Mouse (Mus musculus) spleen, embryonic (tissue): ENCODE data around the gene Zfp385b.

Experiments used
- CTCF ChIA-PET: fragments of 350-600 bp; sonication (Branson Sonifier 250); formaldehyde crosslinking; loops from one replicate; lab custom pipeline; 2022; lab: Charles Lee

The Zfp385b gene

DNA sequence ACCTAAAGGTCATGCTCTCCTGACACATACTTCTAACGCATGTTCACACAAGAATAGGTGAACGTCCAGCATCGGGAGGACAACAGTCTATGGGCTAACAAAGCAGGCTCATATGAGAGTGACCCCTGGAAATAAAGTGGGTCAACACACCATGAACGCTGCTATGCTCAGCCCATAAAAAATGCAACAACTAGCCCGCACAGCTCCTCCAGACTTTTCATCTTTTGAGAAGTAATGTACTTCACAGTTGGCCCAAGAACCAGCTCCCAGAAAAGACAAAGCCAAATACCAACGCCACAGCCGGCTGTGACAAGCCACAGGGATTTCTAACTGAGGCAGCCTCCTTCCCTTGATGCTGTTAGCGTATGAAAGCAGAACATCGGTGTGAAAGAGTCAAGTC is 112.3 kb downstream of the Zfp385b start:
- CTCF ChIA-PET, result no interaction called here

DNA sequence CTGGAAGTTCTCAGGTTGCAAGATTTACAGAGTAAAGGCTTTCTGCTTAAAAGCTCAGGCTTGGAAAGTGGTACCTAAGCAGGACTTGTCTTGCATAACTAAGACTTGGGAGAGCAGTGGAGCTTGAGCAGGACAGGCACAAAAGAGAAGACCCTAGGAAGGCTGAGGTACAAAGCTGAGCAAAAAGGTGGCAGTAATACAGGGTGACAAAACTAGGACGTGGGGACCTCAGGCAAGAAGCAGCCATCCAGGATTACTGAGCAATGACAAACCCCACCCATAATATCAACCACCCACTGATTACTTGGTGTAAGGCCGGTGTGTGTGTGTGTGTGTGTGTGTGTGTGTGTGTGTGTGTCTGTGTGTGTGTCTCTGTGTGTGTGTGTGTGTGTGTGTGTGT is 114.0 kb downstream of the Zfp385b start:
- CTCF ChIA-PET, result no interaction called here

DNA sequence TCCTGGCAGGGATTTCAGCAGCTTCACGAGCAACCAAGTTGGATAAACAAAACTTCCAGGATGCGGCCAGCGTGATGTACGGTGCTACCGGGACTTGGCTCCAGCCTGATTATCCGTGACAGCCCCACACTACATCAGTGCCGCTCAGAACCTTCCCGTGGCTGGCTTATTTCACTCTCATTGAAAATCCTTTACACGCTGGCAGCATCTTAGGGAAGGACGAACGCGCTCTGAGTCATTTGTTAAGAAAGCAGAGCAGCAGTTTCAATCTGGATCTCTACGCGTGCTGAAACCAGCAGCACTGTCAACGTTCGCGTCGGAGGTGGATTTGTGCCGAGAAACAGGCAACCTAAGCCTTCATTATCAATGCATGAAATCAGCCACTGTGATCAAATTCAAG is 116.4 kb downstream of the Zfp385b start:
- CTCF ChIA-PET, result no interaction called here

DNA sequence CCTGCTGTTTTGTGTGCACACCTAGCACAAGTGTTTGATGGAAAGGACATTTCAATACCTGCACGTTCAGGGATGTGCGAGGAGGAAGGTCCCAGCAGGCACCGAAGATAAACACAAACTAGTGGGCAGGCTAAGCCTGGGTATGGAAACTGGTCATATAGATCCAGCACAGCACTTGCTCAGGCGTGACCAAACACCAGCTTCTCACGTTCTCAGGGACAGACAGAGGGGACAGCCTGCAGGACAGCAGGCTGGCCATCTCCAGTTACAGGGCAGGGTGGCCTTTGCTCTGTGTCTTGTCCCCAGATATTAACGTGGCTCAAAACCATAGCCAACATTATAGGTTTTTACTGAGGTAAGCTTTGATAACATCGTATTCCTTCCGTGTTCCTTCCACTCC is 128.3 kb downstream of the Zfp385b start:
- CTCF ChIA-PET, result no interaction called here

DNA sequence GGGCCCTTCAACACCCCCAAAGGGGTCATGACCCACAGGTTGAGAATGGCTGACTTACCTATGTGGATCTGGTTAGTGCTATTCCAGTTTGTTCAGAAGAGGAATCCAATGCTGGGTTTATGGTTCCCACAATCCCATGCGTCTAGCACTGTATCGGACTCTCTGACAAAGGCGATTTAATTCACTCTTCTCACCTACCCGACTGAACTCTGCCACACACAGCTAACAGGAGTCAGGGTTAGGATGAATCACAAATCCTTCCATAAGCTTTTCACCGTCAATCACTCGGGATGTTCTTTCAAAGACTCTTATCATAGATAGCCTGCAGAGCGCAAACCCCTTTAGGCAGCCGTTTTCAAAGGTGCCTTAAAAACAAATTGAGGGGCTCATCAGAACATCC is 129.1 kb downstream of the Zfp385b start:
- CTCF ChIA-PET, result no interaction called here

DNA sequence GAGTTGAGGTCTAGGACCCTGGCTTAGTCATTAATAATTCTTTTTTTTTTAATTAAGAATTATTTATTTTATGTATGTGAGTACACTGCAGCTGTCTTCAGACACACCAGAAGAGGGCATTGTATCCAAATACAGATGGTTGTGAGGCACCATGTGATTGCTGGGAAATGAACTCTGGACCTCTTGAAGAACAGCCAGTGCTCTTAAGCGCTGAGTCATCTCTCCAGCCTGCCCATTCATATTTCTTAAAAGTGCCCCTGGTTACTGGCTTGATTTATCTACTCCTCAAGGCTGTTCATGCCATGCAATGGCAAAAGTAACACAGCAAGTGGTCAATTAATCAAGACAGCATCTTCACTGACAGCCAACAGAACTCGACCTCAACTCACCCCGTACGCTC is 130.8 kb downstream of the Zfp385b start:
- CTCF ChIA-PET, result no interaction called here

DNA sequence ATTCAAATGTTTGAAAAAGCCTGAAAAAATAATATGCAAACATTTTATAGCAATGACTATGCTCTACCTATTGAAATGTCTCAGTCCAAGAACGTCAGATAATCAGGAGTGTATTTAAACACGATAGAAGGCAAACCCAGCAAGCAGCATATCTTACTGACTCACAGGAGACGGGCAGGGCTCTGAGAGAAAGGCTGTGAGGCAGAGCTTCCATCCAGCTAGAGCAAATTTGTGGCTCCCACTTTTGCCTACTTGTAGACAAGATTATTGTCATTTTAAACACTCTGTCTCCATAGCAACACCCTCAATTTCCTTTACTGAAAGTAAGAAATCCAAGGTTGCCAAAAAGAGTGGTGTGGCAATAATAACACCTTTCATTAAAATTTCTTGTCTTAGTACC is 135.4 kb downstream of the Zfp385b start:
- CTCF ChIA-PET, result no interaction called here

DNA sequence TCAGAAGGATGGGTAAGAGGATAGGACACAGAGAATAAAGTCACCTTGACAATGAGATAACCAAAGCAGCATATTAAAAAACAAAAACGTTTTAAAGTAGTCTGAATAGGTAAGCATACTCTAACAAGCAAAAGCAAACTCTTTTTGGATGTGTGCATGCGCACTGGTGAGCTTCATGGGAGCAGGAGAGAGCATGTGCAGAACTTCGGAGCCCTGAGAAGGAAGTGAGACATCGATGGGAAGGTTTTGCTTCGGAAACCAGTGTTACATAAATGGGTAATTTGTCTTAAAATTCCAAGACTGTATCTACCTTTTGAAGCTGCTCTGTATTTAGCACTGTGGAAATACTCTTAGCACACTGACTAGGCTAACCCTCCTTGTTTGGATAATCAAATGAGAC is 137.2 kb downstream of the Zfp385b start:
- CTCF ChIA-PET, result no interaction called here

DNA sequence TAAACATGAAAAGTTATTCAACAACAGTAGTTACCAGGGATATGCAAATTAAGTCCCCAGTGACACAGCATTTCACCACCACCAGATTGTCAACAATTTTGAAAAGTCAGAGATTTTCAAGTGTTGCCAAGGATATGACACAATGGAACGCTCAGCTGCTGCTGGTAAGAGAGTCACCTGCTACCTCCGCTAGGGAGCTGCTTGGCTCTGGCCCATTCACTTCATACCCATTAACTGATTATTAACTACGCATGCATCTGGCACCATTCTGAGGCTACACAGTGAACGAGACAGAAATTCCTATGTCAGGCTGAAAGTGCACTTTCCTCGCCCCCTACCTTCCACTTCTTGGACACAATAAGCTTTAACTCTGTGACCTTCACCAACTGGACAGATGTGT is 137.7 kb downstream of the Zfp385b start:
- CTCF ChIA-PET, result no interaction called here

DNA sequence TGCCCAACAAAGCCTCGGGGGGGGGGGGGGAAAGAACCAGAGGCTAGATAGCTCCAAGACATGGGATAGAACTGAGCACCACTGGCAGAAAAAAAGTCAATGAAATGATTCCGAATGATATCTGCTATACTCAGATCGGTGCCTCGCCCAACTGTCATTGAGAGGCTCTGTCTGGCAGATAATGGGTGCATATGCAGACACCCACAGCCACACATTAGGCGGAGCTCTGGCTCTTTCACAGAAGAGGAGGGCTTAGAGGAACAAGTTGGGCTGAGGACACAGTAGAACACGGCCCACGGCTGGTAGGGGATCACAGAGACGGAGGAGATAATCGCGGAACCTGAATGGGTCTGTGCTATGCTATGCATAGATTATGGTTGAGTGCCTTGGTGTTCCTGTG is 145.7 kb downstream of the Zfp385b start:
- CTCF ChIA-PET, result no interaction called here

DNA sequence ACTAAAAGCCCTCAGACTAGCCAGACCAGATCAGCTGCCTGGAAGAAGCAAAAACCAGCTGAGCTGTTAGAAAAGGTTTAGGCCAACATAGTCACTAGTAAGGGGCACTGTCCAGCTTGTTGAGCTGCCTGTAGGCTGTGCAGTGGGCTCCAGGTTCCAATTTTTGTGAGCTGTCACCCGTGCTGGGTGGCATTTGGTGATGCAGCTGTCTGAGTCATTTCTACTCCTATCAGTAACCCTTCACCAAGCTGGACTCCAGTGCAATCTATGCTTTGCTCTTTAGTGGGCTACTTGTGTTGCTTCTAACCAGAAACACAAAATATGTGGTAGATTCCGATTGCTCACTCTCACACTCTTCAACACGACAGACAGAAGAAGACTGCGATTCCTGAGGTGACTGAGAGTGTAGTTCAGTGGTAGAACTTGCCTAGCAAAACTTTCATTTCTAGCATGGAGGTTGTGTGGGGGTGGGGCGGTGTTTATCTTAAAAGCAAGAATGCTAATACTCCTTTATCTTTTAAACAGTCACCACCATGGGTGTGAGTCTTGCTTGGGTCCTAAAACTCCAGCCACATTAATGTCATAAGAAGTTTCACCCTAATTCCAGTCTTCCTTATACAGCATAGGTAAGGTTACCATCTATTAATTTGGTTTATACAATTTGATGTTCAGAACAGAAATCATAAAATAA is 147.1 kb downstream of the Zfp385b start:
- CTCF ChIA-PET, result no interaction called here

DNA sequence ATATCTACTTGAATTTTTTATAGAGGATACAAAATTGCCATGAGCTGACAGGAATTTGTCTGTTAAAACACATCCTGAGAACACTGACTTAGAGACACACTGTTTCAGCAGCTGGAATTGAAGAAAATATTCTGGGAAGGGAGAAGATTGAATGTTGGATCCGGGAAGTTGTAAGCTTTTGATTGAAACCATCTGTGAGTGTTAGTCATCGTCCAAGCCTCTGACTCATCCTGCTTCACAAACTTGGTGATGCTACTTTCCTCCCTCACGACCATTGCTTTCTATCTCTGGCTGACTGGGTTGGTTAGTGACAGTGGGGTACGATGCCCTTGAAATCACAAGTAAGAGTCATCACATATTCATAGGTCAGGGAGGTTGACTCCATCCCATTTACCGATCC is 157.3 kb downstream of the Zfp385b start:
- CTCF ChIA-PET, result no interaction called here

DNA sequence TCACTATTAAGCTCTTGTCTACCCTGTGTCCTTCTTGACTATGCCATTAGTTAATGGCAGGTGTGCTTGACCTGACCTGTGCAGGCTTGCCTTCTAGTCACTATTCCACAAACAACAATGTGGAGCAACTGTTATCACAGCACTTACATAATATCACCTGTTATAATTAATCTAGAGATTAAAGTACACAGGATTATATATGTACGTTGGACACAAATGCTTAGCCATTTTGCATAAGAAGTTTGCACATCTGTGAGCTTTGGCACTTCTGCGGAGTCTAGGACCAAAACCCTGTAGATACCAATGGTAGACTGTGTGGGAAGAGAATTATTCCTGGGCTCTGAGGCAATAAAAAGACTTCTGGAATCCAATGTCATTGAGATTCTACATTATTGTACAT is 165.8 kb downstream of the Zfp385b start:
- CTCF ChIA-PET, result no interaction called here

DNA sequence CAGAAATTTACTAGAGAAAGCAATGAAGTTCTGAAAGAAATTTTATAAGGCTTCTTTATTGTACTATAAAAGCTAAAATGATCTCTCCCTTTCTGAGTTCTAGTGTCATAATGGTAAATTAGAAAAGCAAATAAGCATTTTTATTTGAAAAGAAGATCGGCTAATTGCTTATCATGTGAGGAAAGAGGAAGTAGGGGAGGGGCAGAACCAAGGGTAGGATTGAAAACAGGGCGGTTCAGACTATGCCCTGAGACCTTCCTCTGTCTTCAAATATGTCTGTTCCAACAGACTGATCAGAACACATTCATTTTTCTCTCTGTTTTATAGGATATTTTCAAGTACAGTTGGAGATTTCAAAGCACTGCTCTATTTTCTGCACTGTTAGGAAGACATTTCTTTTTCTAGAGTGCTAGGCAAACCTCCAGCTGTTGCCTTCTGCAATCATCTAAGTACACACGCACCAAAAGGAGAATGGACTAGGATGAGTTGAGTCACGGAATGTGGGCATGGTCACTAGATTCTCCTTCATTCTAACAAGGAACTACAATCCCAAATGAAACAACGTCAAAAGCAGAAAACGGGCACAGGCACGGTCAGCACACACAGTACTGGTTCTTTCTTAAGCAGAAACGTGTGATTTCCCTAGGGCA is 177.8 kb downstream of the Zfp385b start:
- CTCF ChIA-PET, result no interaction called here

DNA sequence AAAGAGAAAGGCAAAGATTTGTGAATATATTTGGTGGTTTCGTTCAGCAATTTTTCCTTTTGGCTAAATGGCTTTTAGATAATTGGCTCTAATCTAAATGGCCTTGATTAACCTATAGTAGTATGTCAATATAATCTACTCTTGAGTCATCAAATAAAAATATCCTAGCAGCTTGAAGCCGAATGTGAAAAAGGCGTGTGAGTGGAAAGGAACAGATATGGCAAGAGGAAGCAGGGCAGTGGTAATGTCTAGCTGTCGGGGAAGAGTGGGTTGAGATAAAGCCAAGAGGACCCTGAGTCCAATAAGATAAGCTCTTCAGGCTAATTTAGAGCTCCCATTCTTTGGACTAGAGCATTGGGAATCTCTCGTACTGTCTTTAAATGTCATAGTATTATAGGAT is 179.4 kb downstream of the Zfp385b start:
- CTCF ChIA-PET, result no interaction called here

DNA sequence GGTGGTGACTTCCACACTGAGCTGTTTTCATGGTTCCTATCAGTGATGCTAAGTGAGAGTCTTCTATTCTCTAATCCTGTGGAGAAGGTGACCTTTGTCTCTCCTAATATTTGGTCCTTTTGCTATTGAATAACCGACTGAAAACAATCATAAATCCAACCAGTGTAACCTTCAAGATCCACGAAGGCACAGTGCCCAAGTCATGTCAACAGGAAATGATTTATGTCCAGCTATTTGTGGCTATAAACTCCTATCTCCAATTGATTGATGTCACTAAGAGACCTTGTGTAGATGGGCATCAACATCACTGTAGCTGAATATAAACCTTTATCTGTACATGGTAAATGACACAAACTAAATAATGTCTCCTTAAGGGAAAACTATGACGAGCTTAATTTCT is 187.8 kb downstream of the Zfp385b start:
- CTCF ChIA-PET, result no interaction called here

DNA sequence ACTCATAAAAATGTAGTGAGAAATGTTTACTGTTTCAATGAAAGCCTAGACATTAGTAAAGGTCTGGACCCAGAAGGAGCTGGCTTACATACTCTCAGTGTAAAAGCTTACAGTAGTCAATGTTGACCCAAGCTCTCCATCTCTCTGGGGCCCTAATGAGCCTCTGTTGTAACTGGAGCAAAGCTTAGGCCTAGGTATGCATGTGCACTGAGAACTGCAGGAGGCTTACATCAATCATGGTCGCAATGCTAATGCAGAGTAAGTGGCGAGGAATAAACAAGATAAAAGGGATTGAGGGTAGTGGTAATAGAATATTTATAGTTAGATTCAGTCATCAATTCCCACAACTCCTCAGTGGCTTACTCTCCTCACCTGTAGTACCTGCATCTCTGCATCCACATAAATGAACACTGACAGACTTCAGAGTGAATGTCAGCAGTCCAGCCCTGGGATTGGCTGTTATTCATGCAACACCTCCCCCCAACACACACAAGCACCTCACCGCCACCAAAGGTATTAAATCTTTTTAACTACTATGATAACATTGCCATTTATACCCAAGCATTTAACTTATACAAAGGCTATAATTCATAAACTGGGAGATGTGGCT is 191.7 kb downstream of the Zfp385b start:
- CTCF ChIA-PET, result no interaction called here

DNA sequence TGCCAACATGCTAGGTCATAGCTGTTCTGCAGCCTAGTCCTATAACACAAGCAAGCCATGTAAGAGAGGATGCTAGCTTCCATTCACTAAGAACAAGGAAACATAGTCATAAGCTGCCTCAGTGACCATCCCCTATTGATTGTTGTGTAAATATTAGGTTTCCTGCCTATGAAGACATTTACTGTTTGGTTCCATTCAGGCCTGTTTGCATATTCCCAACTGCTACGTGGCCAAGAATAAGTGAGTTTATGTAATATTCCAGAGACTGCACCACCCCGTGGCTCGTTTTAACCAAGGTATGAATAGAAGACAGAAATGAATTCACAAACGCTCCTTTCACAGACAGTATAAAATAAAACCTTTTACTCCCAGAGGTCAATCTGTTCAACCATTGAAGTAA is 200.8 kb downstream of the Zfp385b start:
- CTCF ChIA-PET, result no interaction called here

DNA sequence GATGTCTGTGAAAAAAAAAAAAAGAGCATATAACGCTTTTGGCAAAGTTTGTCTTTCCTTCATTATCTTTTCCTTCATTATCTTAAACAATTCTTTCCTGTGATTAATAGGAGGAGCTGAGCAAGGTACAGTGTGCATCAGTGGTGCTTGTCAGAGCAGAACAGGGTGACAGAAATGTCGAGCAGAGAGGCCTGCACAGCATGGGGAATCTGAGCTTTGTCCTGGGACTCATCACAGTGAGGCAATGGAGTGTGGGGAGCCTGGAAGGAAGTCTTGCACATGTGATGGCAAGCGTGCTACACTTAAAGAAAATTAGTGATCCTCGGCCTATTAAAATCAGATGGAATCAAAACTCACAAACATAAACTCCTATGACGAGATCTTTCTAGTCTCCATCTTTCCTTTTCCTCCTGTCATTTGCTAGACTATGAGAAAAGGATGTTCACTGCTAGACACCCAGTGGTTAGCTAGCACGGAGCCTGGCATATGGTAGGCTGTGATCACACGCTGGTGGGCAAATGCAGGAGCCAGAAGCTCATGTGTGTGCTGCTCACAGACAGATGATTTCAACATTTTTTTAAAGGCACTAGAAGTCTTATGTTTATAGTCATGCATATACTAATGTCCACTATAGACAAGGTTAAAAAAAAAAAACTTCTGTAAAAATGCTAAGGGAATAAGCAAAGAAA is 209.0 kb downstream of the Zfp385b start:
- CTCF ChIA-PET, result no interaction called here

DNA sequence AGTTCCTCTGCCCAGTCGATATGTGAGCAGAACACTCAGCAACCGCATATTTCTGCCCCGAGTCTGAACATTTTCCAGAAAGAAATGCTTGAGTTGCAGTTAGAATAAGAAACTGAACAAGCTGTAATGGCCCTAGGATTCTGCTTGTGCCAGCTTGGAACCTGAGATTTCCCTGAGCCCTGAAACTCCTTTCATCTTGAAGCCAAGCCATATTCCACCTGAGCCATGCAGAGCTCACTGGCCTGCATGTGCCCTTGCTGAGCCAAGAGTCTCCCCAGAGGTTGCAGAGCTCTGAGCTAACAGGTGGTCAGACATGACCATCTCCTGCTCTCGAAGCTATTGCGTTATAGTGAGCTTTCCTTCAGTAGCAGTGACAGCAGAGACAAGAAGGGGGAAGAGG is 210.0 kb downstream of the Zfp385b start:
- CTCF ChIA-PET, result no interaction called here

DNA sequence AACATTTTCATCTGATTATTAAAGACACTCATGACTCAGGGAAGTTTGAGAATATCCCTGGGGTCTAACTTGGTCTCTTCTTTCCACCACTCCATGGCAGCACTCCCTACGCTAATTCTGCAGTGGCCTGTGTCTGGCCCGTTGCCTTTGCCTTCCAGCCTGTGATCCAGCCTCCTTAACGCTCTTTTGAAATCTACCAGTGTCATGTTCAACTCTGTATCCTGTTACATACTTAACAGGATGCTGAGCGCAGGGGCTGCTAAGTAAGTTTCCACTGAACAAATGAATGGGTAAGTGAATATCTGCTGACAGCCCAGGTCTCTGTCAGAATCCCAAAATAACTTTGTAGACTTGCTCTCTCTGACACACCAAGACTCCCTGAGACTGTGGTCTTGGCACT is 210.8 kb downstream of the Zfp385b start:
- CTCF ChIA-PET, result no interaction called here

DNA sequence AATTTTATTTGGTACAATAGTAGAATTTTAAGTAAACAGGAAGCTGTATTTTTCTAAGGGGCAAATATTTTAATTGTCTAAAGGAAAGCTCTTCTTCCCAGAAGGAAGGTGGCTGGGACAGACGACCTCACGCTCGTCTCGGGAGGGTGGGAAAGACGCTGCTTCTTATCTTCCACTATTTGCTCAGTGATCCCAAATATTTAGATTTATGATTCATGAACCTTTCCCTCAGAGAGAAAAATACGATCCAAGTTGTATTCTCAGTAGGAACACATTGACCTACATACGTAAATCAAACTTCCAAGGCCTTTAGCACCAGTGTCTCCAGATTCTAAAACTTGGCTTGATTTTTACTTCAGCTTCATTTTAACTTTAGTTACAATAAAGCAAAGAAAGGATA is 226.0 kb downstream of the Zfp385b start:
- CTCF ChIA-PET, result no interaction called here

DNA sequence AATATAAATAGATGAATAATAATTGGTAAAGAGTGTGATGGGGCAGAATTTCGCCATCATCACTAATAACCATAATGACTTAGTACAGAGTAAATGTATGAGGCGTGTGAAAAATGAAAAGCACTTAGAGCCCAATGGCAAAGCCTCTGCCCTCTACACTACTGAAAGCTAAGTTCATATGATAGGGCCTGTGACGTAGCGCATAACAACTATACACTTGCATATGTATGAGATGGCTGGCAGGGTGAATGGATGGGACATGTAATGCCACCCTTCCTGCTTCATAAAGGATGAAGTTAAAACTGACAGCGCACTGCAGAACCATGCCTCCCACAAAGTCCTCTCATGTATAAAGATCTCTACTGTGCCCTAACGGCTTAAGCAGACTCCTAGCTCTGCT is 226.9 kb downstream of the Zfp385b start:
- CTCF ChIA-PET, result no interaction called here
